ENCODE assay signal across 8 mouse cellular contexts in genomic region chr3:90639511-90640154, GRCm38 (mm10). TPM values are rescaled to one million over a fixed set of nuclear protein-coding genes. Genes with fewer than 3 reads are reported as not detected.
A peak's percentile ranks its signal among the peaks of the same experiment; 100 is the strongest.
DNase-seq lines count a peak whose midpoint lies in the region; ATAC-seq and TF ChIP-seq lines count a peak whose summit lies in the region.
"Had no signal": no experiment of that assay in that cellular context is flagged by ENCODE, and none has a peak within 500 bp of the region (broad histone marks: within the 10 kb centered on the region; RNA-seq: fewer than 3 reads in every experiment).

No protein-coding gene starts in this region.

- H3K4me2 ChIP-seq in intestine, postnatal 0 days (replicated peaks; ENCODE audit: low read depth): no peak overlapping the region
- H3K4me2 ChIP-seq in intestine, embryonic 16.5 days (ENCODE audit: low read depth, low read length): no peak overlapping the region
- H3K4me2 ChIP-seq in CH12.LX (ENCODE audit: insufficient read depth, low read depth, poor library complexity, severe bottlenecking): no peak overlapping the region
- H3K4me2 ChIP-seq in lung, embryonic 14.5 days: no peak overlapping the region

- WGBS in intestine, postnatal 0 days: 57% methylated on average over 7 of the region's 7 CpGs
- WGBS in intestine, embryonic 16.5 days: 50% methylated on average over 7 of the region's 7 CpGs
- 44% methylated on average over 7 of the region's 7 CpGs for WGBS in bone marrow, adult 2 months
- WGBS in lung, embryonic 14.5 days: 53% methylated on average over 7 of the region's 7 CpGs

- peak; percentile 82 for TF ChIP-seq CTCF in intestine, postnatal 0 days (IDR thresholded peaks at IDR 0.05; ENCODE audit: low read depth)
- peak; percentile 82 to 90 for TF ChIP-seq CTCF in CH12.LX (conservative IDR thresholded peaks at IDR 0.05 in 1 of 2, IDR thresholded peaks at IDR 0.05 in 1 of 2; ENCODE audit: low read depth in 2 of 2, low read length in 2 of 2)
- TF ChIP-seq CTCF in bone marrow, adult 2 months (IDR thresholded peaks at IDR 0.05; ENCODE audit: control insufficient read depth, insufficient read depth, low read length): peak; percentile 80
- peak; percentile 80 for TF ChIP-seq CTCF in lung, embryonic 14.5 days (IDR thresholded peaks at IDR 0.05; ENCODE audit: low read depth)

- H3K79me2 ChIP-seq in CH12.LX (replicated peaks; ENCODE audit: control insufficient read depth, extremely low read depth, insufficient read depth, poor library complexity, severe bottlenecking): no peaks in the 10 kb centered on the region

- ATAC-seq in intestine, postnatal 0 days: no peak
- ATAC-seq in intestine, embryonic 16.5 days: no peak
- no peak for ATAC-seq in lung, embryonic 14.5 days (ENCODE audit: insufficient read depth)

- H3K36me3 ChIP-seq in intestine, postnatal 0 days (ENCODE audit: control insufficient read depth, insufficient read depth): no peaks in the 10 kb centered on the region
- H3K36me3 ChIP-seq in intestine, embryonic 16.5 days (ENCODE audit: control insufficient read depth, insufficient read depth, low read length): no peaks in the 10 kb centered on the region
- no peaks in the 10 kb centered on the region for H3K36me3 ChIP-seq in CH12.LX (replicated peaks in 1 of 2; ENCODE audit: control insufficient read depth in 1 of 2, insufficient read depth in 1 of 2, low read length in 1 of 2)
- H3K36me3 ChIP-seq in lung, embryonic 14.5 days (ENCODE audit: insufficient read depth): no peaks in the 10 kb centered on the region

- dilution Hi-C loops in CH12.LX (cut with MboI; ENCODE audit: extremely low pct_ligation_motif_present, extremely low pct_unique_long_range_greater_than_20kb, low sequenced_read_pairs): no loop called here

- no peak overlapping the region for H3K4me3 ChIP-seq in intestine, postnatal 0 days (ENCODE audit: low read depth, low read length)
- H3K4me3 ChIP-seq in intestine, embryonic 16.5 days (ENCODE audit: low read length): no peak overlapping the region
- H3K4me3 ChIP-seq in CH12.LX (replicated peaks in 1 of 3; ENCODE audit: low read depth in 2 of 3, low read length in 2 of 3, poor library complexity in 1 of 3): no peak overlapping the region
- no peak overlapping the region for H3K4me3 ChIP-seq in bone marrow, adult 2 months (replicated peaks; ENCODE audit: control insufficient read depth, low read depth, low read length)
- H3K4me3 ChIP-seq in lung, embryonic 14.5 days (ENCODE audit: low read depth, low read length): no peak overlapping the region
- H3K4me3 ChIP-seq: erythroblast, embryonic 14.5 days had no signal

- peak; percentile 32 for TF ChIP-seq RAD21 in CH12.LX (IDR thresholded peaks at IDR 0.05; ENCODE audit: low read depth, low read length)

- H3K27me3 ChIP-seq in intestine, postnatal 0 days (replicated peaks; ENCODE audit: control insufficient read depth, insufficient read depth, low read length): no peaks in the 10 kb centered on the region
- H3K27me3 ChIP-seq in intestine, embryonic 16.5 days (replicated peaks; ENCODE audit: control insufficient read depth, insufficient read depth, low read length): no peaks in the 10 kb centered on the region
- H3K27me3 ChIP-seq in CH12.LX (replicated peaks): peaks cover 30% of the 10 kb centered on the region
- no peaks in the 10 kb centered on the region for H3K27me3 ChIP-seq in lung, embryonic 14.5 days (ENCODE audit: insufficient read depth, low read length)

- DNase-seq in CH12.LX (ENCODE audit: extremely low read depth): peak; percentile 61
- peak; percentile 57 for DNase-seq in lung, embryonic 14.5 days
- DNase-seq in thymus, postnatal 0 days (ENCODE audit: low spot score): peak; percentile 73
- DNase-seq in frontal cortex, postnatal 14 days (ENCODE audit: low spot score in 2 of 2): no peak

- no peaks in the 10 kb centered on the region for H3K4me1 ChIP-seq in intestine, postnatal 0 days (replicated peaks; ENCODE audit: control insufficient read depth, insufficient read depth, low read length)
- H3K4me1 ChIP-seq in intestine, embryonic 16.5 days (ENCODE audit: control insufficient read depth, insufficient read depth, low read length): no peaks in the 10 kb centered on the region
- H3K4me1 ChIP-seq in CH12.LX (ENCODE audit: control insufficient read depth in 1 of 2, insufficient read depth in 2 of 2): no peaks in the 10 kb centered on the region
- peaks cover 2% of the 10 kb centered on the region; the same call in 1 of the 2 replicates for H3K4me1 ChIP-seq in bone marrow, adult 2 months (ENCODE audit: control insufficient read depth, insufficient read depth, low read length)
- no peaks in the 10 kb centered on the region for H3K4me1 ChIP-seq in lung, embryonic 14.5 days (ENCODE audit: insufficient read depth)

- H3K9me3 ChIP-seq in intestine, postnatal 0 days (ENCODE audit: control insufficient read depth): no peaks in the 10 kb centered on the region
- H3K9me3 ChIP-seq in intestine, embryonic 16.5 days (ENCODE audit: control insufficient read depth, low read length): no peaks in the 10 kb centered on the region
- no peaks in the 10 kb centered on the region for H3K9me3 ChIP-seq in CH12.LX (replicated peaks; ENCODE audit: low read length)
- H3K9me3 ChIP-seq in lung, embryonic 14.5 days (ENCODE audit: low read depth, low read length): no peaks in the 10 kb centered on the region

- in situ Hi-C loops in CH12.LX (cut with MboI; ENCODE audit: low pct_ligation_motif_present, low pct_unique_long_range_greater_than_20kb, low sequenced_read_pairs): no loop called here

- no peak for TF ChIP-seq POLR2A in CH12.LX (IDR thresholded peaks at IDR 0.05; ENCODE audit: low read depth, low read length)
- TF ChIP-seq POLR2A in bone marrow, adult 2 months (IDR thresholded peaks at IDR 0.05; ENCODE audit: borderline replicate concordance, control insufficient read depth, low read depth, low read length): no peak

- H3K27ac ChIP-seq in intestine, postnatal 0 days (ENCODE audit: low read depth, low read length): no peak overlapping the region
- H3K27ac ChIP-seq in intestine, embryonic 16.5 days (ENCODE audit: low read length): no peak overlapping the region
- no peak overlapping the region for H3K27ac ChIP-seq in CH12.LX (ENCODE audit: insufficient read depth, low read depth)
- H3K27ac ChIP-seq in bone marrow, adult 2 months (ENCODE audit: control insufficient read depth, insufficient read depth, low read depth, low read length, poor library complexity): no peak overlapping the region
- H3K27ac ChIP-seq in lung, embryonic 14.5 days (ENCODE audit: low read depth): no peak overlapping the region

- no peak overlapping the region for H3K9ac ChIP-seq in intestine, postnatal 0 days (ENCODE audit: low read depth, low read length)
- H3K9ac ChIP-seq in intestine, embryonic 16.5 days (ENCODE audit: low read depth, low read length): no peak overlapping the region
- H3K9ac ChIP-seq in CH12.LX (ENCODE audit: insufficient read depth, low read depth): no peak overlapping the region
- H3K9ac ChIP-seq in lung, embryonic 14.5 days: no peak overlapping the region

- TF ChIP-seq EP300 in CH12.LX (IDR thresholded peaks at IDR 0.05; ENCODE audit: low read length): no peak

RNA-seq across cellular contexts. Expression of gene S100a7a, which starts 14.2 kb away (rescaled TPM):
- 0.12 TPM in 1 of 2 replicates, not detected in the other for polyA plus RNA-seq in intestine, postnatal 0 days (2015; fragmentation: Nextera tagmentation; extraction: Ambion mirVana)
- polyA plus RNA-seq in intestine, embryonic 16.5 days (2015; fragmentation: Nextera tagmentation; extraction: Ambion mirVana): 0.17 and 0.42 TPM in 2 replicates
- not detected in 2 replicates for total RNA-seq in CH12.LX (2012; rRNA removed)
- total RNA-seq in CH12.LX (2014; rRNA removed): not detected in 2 replicates
- polyA plus RNA-seq in CH12.LX (2012; ENCODE audit: insufficient read length, low read depth): not detected in 2 replicates
- polyA plus RNA-seq in bone marrow, adult 2 months (2011; ENCODE audit: insufficient read depth, insufficient read length, low replicate concordance, missing spikeins): 1.0 TPM in 1 of 2 replicates, not detected in the other
- polyA plus RNA-seq in lung, embryonic 14.5 days (2014; fragmentation: Nextera tagmentation; extraction: Ambion mirVana): not detected in 2 replicates
- 0.28 and 0.38 TPM in 2 replicates for polyA plus RNA-seq in thymus, postnatal 0 days (2015; fragmentation: Nextera tagmentation; extraction: Ambion mirVana)
- polyA plus RNA-seq: erythroblast, embryonic 14.5 days had no signal

RNA-seq across cellular contexts. Expression of gene S100a6, which starts 27.0 kb away (rescaled TPM):
- polyA plus RNA-seq in intestine, postnatal 0 days (2015; fragmentation: Nextera tagmentation; extraction: Ambion mirVana): 374 and 424 TPM in 2 replicates
- 376 and 422 TPM in 2 replicates for polyA plus RNA-seq in intestine, embryonic 16.5 days (2015; fragmentation: Nextera tagmentation; extraction: Ambion mirVana)
- total RNA-seq in CH12.LX (2012; rRNA removed): not detected in 2 replicates
- not detected in 2 replicates for total RNA-seq in CH12.LX (2014; rRNA removed)
- polyA plus RNA-seq in CH12.LX (2012; ENCODE audit: insufficient read length, low read depth): not detected in 2 replicates
- polyA plus RNA-seq in bone marrow, adult 2 months (2011; ENCODE audit: insufficient read depth, insufficient read length, low replicate concordance, missing spikeins): 391 and 969 TPM in 2 replicates
- polyA plus RNA-seq in lung, embryonic 14.5 days (2014; fragmentation: Nextera tagmentation; extraction: Ambion mirVana): 84.2 and 100 TPM in 2 replicates
- polyA plus RNA-seq in thymus, postnatal 0 days (2015; fragmentation: Nextera tagmentation; extraction: Ambion mirVana): 164 and 165 TPM in 2 replicates
- polyA plus RNA-seq: erythroblast, embryonic 14.5 days had no signal

RNA-seq across cellular contexts. Expression of gene S100a8, which starts 29.1 kb away (rescaled TPM):
- polyA plus RNA-seq in intestine, postnatal 0 days (2015; fragmentation: Nextera tagmentation; extraction: Ambion mirVana): 2.7 and 4.6 TPM in 2 replicates
- polyA plus RNA-seq in intestine, embryonic 16.5 days (2015; fragmentation: Nextera tagmentation; extraction: Ambion mirVana): 14.9 and 30.6 TPM in 2 replicates
- total RNA-seq in CH12.LX (2012; rRNA removed): not detected in 2 replicates
- total RNA-seq in CH12.LX (2014; rRNA removed): not detected in 2 replicates
- polyA plus RNA-seq in CH12.LX (2012; ENCODE audit: insufficient read length, low read depth): not detected in 2 replicates
- 4,508 and 18,334 TPM in 2 replicates for polyA plus RNA-seq in bone marrow, adult 2 months (2011; ENCODE audit: insufficient read depth, insufficient read length, low replicate concordance, missing spikeins)
- polyA plus RNA-seq in lung, embryonic 14.5 days (2014; fragmentation: Nextera tagmentation; extraction: Ambion mirVana): 5.6 and 32.5 TPM in 2 replicates
- 77.0 and 115 TPM in 2 replicates for polyA plus RNA-seq in thymus, postnatal 0 days (2015; fragmentation: Nextera tagmentation; extraction: Ambion mirVana)
- polyA plus RNA-seq: erythroblast, embryonic 14.5 days had no signal

RNA-seq across cellular contexts. Expression of gene S100a5, which starts 31.3 kb away (rescaled TPM):
- 4.1 and 5.6 TPM in 2 replicates for polyA plus RNA-seq in intestine, postnatal 0 days (2015; fragmentation: Nextera tagmentation; extraction: Ambion mirVana)
- polyA plus RNA-seq in intestine, embryonic 16.5 days (2015; fragmentation: Nextera tagmentation; extraction: Ambion mirVana): 13.2 and 16.0 TPM in 2 replicates
- total RNA-seq in CH12.LX (2012; rRNA removed) (not detected in 2 replicates), CH12.LX (2014; rRNA removed) (not detected in 2 replicates)
- polyA plus RNA-seq in CH12.LX (2012; ENCODE audit: insufficient read length, low read depth): not detected in 2 replicates
- not detected in 2 replicates for polyA plus RNA-seq in bone marrow, adult 2 months (2011; ENCODE audit: insufficient read depth, insufficient read length, low replicate concordance, missing spikeins)
- not detected in 2 replicates for polyA plus RNA-seq in lung, embryonic 14.5 days (2014; fragmentation: Nextera tagmentation; extraction: Ambion mirVana)
- 0.51 and 1.2 TPM in 2 replicates for polyA plus RNA-seq in thymus, postnatal 0 days (2015; fragmentation: Nextera tagmentation; extraction: Ambion mirVana)
- polyA plus RNA-seq: erythroblast, embryonic 14.5 days had no signal

RNA-seq across cellular contexts. Expression of gene S100a4, which starts 36.1 kb away (rescaled TPM):
- polyA plus RNA-seq in intestine, postnatal 0 days (2015; fragmentation: Nextera tagmentation; extraction: Ambion mirVana): 8.6 and 8.7 TPM in 2 replicates
- 3.6 and 4.0 TPM in 2 replicates for polyA plus RNA-seq in intestine, embryonic 16.5 days (2015; fragmentation: Nextera tagmentation; extraction: Ambion mirVana)
- 0.76 TPM in 1 of 2 replicates, not detected in the other for total RNA-seq in CH12.LX (2012; rRNA removed)
- total RNA-seq in CH12.LX (2014; rRNA removed): 1.1 and 1.2 TPM in 2 replicates
- polyA plus RNA-seq in CH12.LX (2012; ENCODE audit: insufficient read length, low read depth): 0.86 TPM in 1 of 2 replicates, not detected in the other
- 71.4 and 238 TPM in 2 replicates for polyA plus RNA-seq in bone marrow, adult 2 months (2011; ENCODE audit: insufficient read depth, insufficient read length, low replicate concordance, missing spikeins)
- 3.1 and 3.7 TPM in 2 replicates for polyA plus RNA-seq in lung, embryonic 14.5 days (2014; fragmentation: Nextera tagmentation; extraction: Ambion mirVana)
- polyA plus RNA-seq in thymus, postnatal 0 days (2015; fragmentation: Nextera tagmentation; extraction: Ambion mirVana): 88.5 and 88.9 TPM in 2 replicates
- polyA plus RNA-seq: erythroblast, embryonic 14.5 days had no signal

Comparison
In these comparisons a context has a peak if more than half of its experiments do, and no peak if none do; other contexts are left out.
1. DNase-seq: peak in CH12.LX (single experiment), lung, embryonic 14.5 days (single experiment) and thymus, postnatal 0 days (single experiment); none in frontal cortex, postnatal 14 days (0 of 2).
2. RNA of gene S100a6, which starts 27.0 kb away (polyA plus RNA-seq): 391 to 969 TPM in bone marrow, adult 2 months, 374 to 424 TPM in intestine, postnatal 0 days, 376 to 422 TPM in intestine, embryonic 16.5 days, 164 to 165 TPM in thymus, postnatal 0 days and 84.2 to 100 TPM in lung, embryonic 14.5 days; not detected in CH12.LX; every median in the first group is over 10 times any median in the second.
3. RNA of gene S100a8, which starts 29.1 kb away (polyA plus RNA-seq): 4,508 to 18,334 TPM in bone marrow, adult 2 months; 77.0 to 115 TPM in thymus, postnatal 0 days, 14.9 to 30.6 TPM in intestine, embryonic 16.5 days, 5.6 to 32.5 TPM in lung, embryonic 14.5 days, 2.7 to 4.6 TPM in intestine, postnatal 0 days and not detected in CH12.LX; every median in the first group is over 10 times any median in the second.
4. Peak in every context shown above with its lines, with median percentiles within 50 percentile points of each other: CTCF ChIP-seq.